Mouse (Mus musculus): Measurements from ENCODE around the gene Relb.

GRCm38 (mm10) chr7:19572926-19573775, 56.1 kb downstream of the Relb start:
- TF ChIP-seq CTCF (IDR thresholded peaks at IDR 0.05; ENCODE audit: borderline replicate concordance, extremely low read depth, insufficient read depth, insufficient read length) (no peak), POLR2A (IDR thresholded peaks at IDR 0.05; ENCODE audit: borderline replicate concordance, extremely low read depth, insufficient read depth, insufficient read length, poor library complexity, severe bottlenecking) (peak; percentile 96)

All from brain, embryonic 14.5 days (tissue).